Mouse (Mus musculus) duodenum, adult 2 months (tissue): ENCODE results near the gene Txndc17. TPM values are rescaled to one million over a fixed set of nuclear protein-coding genes. Genes with fewer than 3 reads are reported as not detected.

Experiments
- polyA plus RNA-seq: library from polyadenylated mRNA; depleted of rRNA; stranded (reverse); fragments of >200 nt; gene quantifications from 2 replicates; pipeline ENCODE4 v1.2.3, GENCODE M21; 2012; ENCODE audit warnings: low replicate concordance; rRNA removed

The Txndc17 gene
- polyA plus RNA-seq, result 31.2 and 56.7 TPM in 2 replicates

DNA sequence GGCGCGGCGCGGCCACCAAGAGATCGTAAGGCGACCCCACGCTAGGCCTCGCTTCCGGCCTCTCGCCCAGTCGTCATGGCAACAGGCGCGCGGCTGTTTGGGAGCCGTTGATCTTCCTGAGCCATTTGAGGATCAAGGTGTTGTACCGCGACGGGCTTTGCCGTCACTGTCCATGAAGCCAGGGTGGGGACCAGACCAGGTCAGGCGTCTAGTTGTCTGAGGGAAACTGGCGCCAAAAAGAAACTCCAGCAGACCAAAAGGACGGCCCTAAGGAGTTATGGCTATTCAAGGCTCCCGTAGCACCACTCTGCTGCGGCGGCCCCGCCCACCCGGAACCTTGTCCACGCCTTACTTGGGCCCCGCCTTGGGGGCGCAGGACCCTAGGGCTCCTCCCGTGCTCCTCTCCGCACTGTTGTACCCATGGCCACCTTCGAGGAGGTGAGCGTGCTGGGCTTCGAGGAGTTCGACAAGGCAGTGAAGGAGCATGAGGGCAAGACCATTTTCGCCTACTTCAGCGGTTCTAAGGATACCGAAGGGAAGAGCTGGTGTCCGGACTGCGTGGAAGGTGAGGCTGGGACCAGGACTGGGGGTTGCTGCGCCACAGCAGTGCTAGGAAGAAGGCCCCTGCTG lies at the start of gene Txndc17, which contains the start of gene 4933427D14Rik:
Txndc17 (plus strand) TSS at position 344 of the 630 bp plus-strand sequence.
4933427D14Rik (minus strand) TSS at position 256 of the 630 bp plus-strand sequence.

DNA sequence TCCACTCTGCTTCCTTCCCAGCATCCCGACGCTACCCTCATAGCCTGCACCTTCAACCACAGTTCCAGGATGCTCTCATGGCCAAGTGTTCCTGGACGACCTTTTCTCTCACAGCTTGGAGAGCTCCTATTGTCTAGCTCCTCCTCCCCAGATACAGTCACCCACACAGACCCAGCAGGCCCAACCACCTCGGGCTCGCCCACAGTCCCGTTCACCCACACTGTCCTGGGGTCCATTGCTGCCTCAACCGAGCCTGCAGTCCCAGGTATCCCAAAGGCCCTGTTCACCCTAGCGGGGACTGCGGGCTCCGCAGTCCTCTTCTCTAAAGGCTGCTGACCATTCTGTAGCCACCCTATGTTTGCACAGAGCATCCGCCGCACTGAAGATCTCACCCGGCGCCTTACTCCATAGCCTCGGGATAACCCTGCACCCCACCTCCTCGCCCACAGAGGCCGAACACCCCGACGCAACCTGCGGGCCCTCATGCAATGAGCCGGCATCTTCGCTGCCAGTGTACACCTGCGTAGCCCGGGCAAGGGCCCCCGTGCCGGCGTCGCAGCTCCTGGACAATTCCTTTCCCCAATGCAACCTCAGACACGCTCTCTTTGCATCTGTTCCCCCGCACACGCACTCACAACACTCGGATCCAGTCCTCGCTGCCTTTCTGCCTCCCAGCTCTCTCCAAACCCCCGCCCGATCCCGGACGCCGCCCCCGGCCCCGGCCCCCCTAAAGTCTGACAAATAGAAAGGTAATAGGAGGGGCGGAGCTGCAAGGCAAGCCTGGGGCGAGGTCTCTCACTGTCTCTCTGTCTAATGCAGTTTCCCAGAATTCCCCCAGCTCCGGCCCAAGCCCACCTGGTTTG lies 775 bp upstream of the Txndc17 start, which contains the start of gene Gm43951:
Gm43951 (minus strand) TSS at position 500 of the 863 bp plus-strand sequence.

GRCm38 (mm10) chr11:72215410-72215797 lies 8.1 kb downstream of the Txndc17 start, which contains the start of gene Med31:
Gene Med31 (minus strand): TSS chr11:72215592.

Other genes starting within 250 kb of the Txndc17 start
- gene Aipl1, start 170.0 kb upstream of the Txndc17 start, polyA plus RNA-seq, result 0.05 TPM in 2 replicates
- 0.44 and 0.60 TPM in 2 replicates for gene Pimreg, start 165.5 kb upstream of the Txndc17 start, polyA plus RNA-seq
- gene Pitpnm3, start 71.8 kb upstream of the Txndc17 start, polyA plus RNA-seq, result 2.8 and 3.7 TPM in 2 replicates
- gene Gm43951, start 707 bp upstream of the Txndc17 start, polyA plus RNA-seq, result 0.02 and 0.04 TPM in 2 replicates
- gene 4933427D14Rik, start 88 bp upstream of the Txndc17 start, polyA plus RNA-seq, result 1.2 and 2.3 TPM in 2 replicates
- gene Med31, start 8.0 kb downstream of the Txndc17 start, polyA plus RNA-seq, result 2.2 TPM in 2 replicates
- gene Slc13a5, start 59.7 kb downstream of the Txndc17 start, polyA plus RNA-seq, result 0.08 TPM in 1 of 2 replicates, not detected in the other
- gene Xaf1, start 94.1 kb downstream of the Txndc17 start, polyA plus RNA-seq, result 12.3 and 17.9 TPM in 2 replicates
- not detected in 2 replicates for gene Fbxo39, start 106.9 kb downstream of the Txndc17 start, polyA plus RNA-seq
- gene Tekt1, start 154.9 kb downstream of the Txndc17 start, polyA plus RNA-seq, result not detected in 2 replicates
- gene Smtnl2, start 204.2 kb downstream of the Txndc17 start, polyA plus RNA-seq, result 3.9 and 4.8 TPM in 2 replicates
- 39.0 and 66.5 TPM in 2 replicates for gene Ggt6, start 228.0 kb downstream of the Txndc17 start, polyA plus RNA-seq
- gene Mybbp1a, start 233.8 kb downstream of the Txndc17 start, polyA plus RNA-seq, result 14.4 and 22.7 TPM in 2 replicates